Comparison of ENCODE assay signal across 29 mouse cellular contexts in the genomic region with DNA sequence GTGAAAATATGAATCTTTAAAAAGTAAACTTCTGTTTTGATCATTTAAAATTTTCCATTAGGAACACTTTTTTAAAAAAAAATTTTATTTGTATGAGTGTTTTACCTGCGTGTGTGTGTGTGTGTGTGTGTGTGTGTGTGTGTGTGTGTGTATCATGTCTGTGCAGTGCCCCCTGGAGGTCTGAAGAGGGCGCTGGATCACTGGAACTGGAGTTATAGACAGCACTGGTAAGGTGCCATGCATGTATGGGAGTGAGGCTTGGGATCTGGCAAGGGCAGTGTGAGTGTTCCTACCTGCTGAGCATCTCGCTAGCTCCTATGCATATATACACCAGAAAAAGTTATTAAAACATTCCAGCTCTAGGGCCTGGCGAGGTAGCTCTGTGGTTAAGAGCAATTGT. TPM values are rescaled to one million over a fixed set of nuclear protein-coding genes. Genes with fewer than 3 reads are reported as not detected.
DNase-seq lines count a peak whose midpoint lies in the region; ATAC-seq and TF ChIP-seq lines count a peak whose summit lies in the region.
"Had no signal": no experiment of that assay in that cellular context is flagged by ENCODE, and none has a peak within 500 bp of the region (broad histone marks: within the 10 kb centered on the region; RNA-seq: fewer than 3 reads in every experiment).

No protein-coding gene starts in this region.

- DNase-seq in cerebellum, adult 9-10 months, result peak; percentile 31
- DNase-seq in cerebellum, postnatal 4 days (ENCODE audit: low spot score in 2 of 2), result no peak
- DNase-seq in liver, embryonic 14.5 days (ENCODE audit: low read depth in 3 of 3, low spot score in 3 of 3), result no peak
- DNase-seq in liver, embryonic 11.5 days (ENCODE audit: low spot score), result no peak
- DNase-seq in induced T-regulatory cell, adult 2 months (ENCODE audit: low read depth), result peak; percentile 20
- no peak for DNase-seq in layer of hippocampus, adult 8-10 months (ENCODE audit: low spot score in 2 of 2)
- DNase-seq: adrenal gland, adult 2 months; adrenal gland, postnatal 36 days; cerebellum, adult 8-10 months; forebrain, postnatal 0 days; kidney, adult 2 months; kidney, postnatal 10 days; liver, embryonic 13.5 days; lung, embryonic 14.5 days; lung, postnatal 36 days; thymus, postnatal 14 days had no signal

- H3K9ac ChIP-seq in liver, embryonic 14.5 days (replicated peaks), result no peak overlapping the region
- no peak overlapping the region for H3K9ac ChIP-seq in liver, embryonic 11.5 days (ENCODE audit: low read depth, low read length)
- H3K9ac ChIP-seq: embryonic facial prominence, embryonic 13.5 days; forebrain, postnatal 0 days; intestine, embryonic 15.5 days; liver, embryonic 13.5 days; lung, embryonic 14.5 days; midbrain, embryonic 12.5 days; neural tube, embryonic 13.5 days had no signal

- no peaks in the 10 kb centered on the region for H3K27me3 ChIP-seq in liver, embryonic 14.5 days (ENCODE audit: control insufficient read depth, insufficient read depth, low read length)
- no peaks in the 10 kb centered on the region for H3K27me3 ChIP-seq in liver, embryonic 11.5 days (replicated peaks; ENCODE audit: control insufficient read depth, insufficient read depth, low read length)
- H3K27me3 ChIP-seq in E14TG2a.4 (ENCODE audit: insufficient read depth, low read length), result peaks cover 10% of the 10 kb centered on the region; the same call in 1 of the 2 replicates
- H3K27me3 ChIP-seq: CH12.LX; embryonic facial prominence, embryonic 13.5 days; intestine, embryonic 15.5 days; liver, embryonic 13.5 days; neural tube, embryonic 13.5 days had no signal

- no peak overlapping the region for H3K4me2 ChIP-seq in liver, embryonic 14.5 days (ENCODE audit: low read depth)
- no peak overlapping the region for H3K4me2 ChIP-seq in liver, embryonic 11.5 days
- H3K4me2 ChIP-seq: embryonic facial prominence, embryonic 13.5 days; intestine, embryonic 15.5 days; liver, embryonic 13.5 days; lung, embryonic 14.5 days; midbrain, embryonic 12.5 days; neural tube, embryonic 13.5 days had no signal

- no peaks in the 10 kb centered on the region for H3K36me3 ChIP-seq in liver, embryonic 14.5 days (replicated peaks; ENCODE audit: control insufficient read depth, insufficient read depth, low read depth)
- no peaks in the 10 kb centered on the region for H3K36me3 ChIP-seq in liver, embryonic 11.5 days (ENCODE audit: control insufficient read depth, insufficient read depth, low read length)
- peaks cover 5% of the 10 kb centered on the region; the same call in 1 of the 2 replicates for H3K36me3 ChIP-seq in E14TG2a.4 (ENCODE audit: insufficient read depth, low read length)
- H3K36me3 ChIP-seq: embryonic facial prominence, embryonic 13.5 days; midbrain, embryonic 12.5 days; neural tube, embryonic 13.5 days had no signal

- no peak for ATAC-seq in liver, embryonic 14.5 days (ENCODE audit: insufficient read depth)
- ATAC-seq in liver, embryonic 11.5 days (replicated peaks; ENCODE audit: low FRiP score), result no peak
- ATAC-seq: activated CD4-positive, CD25-positive, alpha-beta regulatory T cell, adult 4 months; forebrain, postnatal 0 days; hindbrain, embryonic 16.5 days; intestine, embryonic 15.5 days had no signal

- no peak for TF ChIP-seq EP300 in liver, embryonic 14.5 days (IDR thresholded peaks at IDR 0.05; ENCODE audit: low read depth)

- peaks cover 19 to 21% of the 10 kb centered on the region in 2 experiments for H3K4me1 ChIP-seq in liver, embryonic 14.5 days (replicated peaks; ENCODE audit: control insufficient read depth in 2 of 2, insufficient read depth in 2 of 2, low read length in 1 of 2)
- H3K4me1 ChIP-seq in liver, embryonic 11.5 days (replicated peaks; ENCODE audit: control insufficient read depth, insufficient read depth, low read length), result peaks cover 21% of the 10 kb centered on the region
- H3K4me1 ChIP-seq in E14TG2a.4 (replicated peaks; ENCODE audit: low read depth, low read length), result peaks cover 33% of the 10 kb centered on the region

- peak; percentile 35; the same call in 1 of the 2 replicates for TF ChIP-seq CTCF in liver, embryonic 14.5 days (IDR thresholded peaks at IDR 0.05; ENCODE audit: low read depth)
- peak; percentile 31 for TF ChIP-seq CTCF in E14TG2a.4 (conservative IDR thresholded peaks at IDR 0.05; ENCODE audit: low read length)

- no peak overlapping the region for H3K4me3 ChIP-seq in liver, embryonic 14.5 days (ENCODE audit: insufficient read depth in 1 of 2, low read depth in 2 of 2, low read length in 2 of 2)
- no peak overlapping the region for H3K4me3 ChIP-seq in liver, embryonic 11.5 days (ENCODE audit: low read depth, low read length)
- H3K4me3 ChIP-seq in E14TG2a.4 (replicated peaks; ENCODE audit: low read length), result no peak overlapping the region
- H3K4me3 ChIP-seq: embryonic facial prominence, embryonic 13.5 days; forebrain, embryonic 10.5 days; intestine, embryonic 15.5 days; liver, embryonic 13.5 days; midbrain, embryonic 12.5 days; neural tube, embryonic 13.5 days had no signal

- no peaks in the 10 kb centered on the region for H3K9me3 ChIP-seq in liver, embryonic 14.5 days (ENCODE audit: control insufficient read depth, low read length)
- no peaks in the 10 kb centered on the region for H3K9me3 ChIP-seq in liver, embryonic 11.5 days (ENCODE audit: control insufficient read depth, low read length)
- no peaks in the 10 kb centered on the region for H3K9me3 ChIP-seq in E14TG2a.4 (ENCODE audit: low read length)
- H3K9me3 ChIP-seq: embryonic facial prominence, embryonic 13.5 days; forebrain, embryonic 10.5 days; intestine, embryonic 15.5 days; liver, embryonic 13.5 days; midbrain, embryonic 12.5 days; neural tube, embryonic 13.5 days had no signal

- WGBS in liver, embryonic 14.5 days (ENCODE audit: insufficient replicate concordance), result 71% methylated on average over 4 of the region's 4 CpGs
- WGBS in liver, embryonic 11.5 days, result 79% methylated on average over 4 of the region's 4 CpGs

- no peak overlapping the region for H3K27ac ChIP-seq in liver, embryonic 14.5 days
- H3K27ac ChIP-seq in liver, embryonic 11.5 days (ENCODE audit: low read depth, low read length), result no peak overlapping the region
- H3K27ac ChIP-seq: embryonic facial prominence, embryonic 13.5 days; forebrain, embryonic 10.5 days; intestine, embryonic 15.5 days; liver, embryonic 13.5 days; midbrain, embryonic 12.5 days; neural tube, embryonic 13.5 days had no signal

RNA-seq across cellular contexts. Expression of gene Phf19, which starts 12.1 kb away (rescaled TPM):
- 2.9 and 3.5 TPM in 2 replicates for polyA plus RNA-seq in liver, embryonic 14.5 days (2012; rRNA removed)
- polyA plus RNA-seq in liver, embryonic 14.5 days (2014; fragmentation: Nextera tagmentation; extraction: Ambion mirVana), result 2.8 TPM in 2 replicates
- 4.5 and 5.2 TPM in 2 replicates for polyA plus RNA-seq in liver, embryonic 11.5 days (2014; fragmentation: Nextera tagmentation; extraction: Ambion mirVana)
- 1 to 10 TPM; 1.1 to 2.1 (median 1.7) TPM for total RNA-seq in layer of hippocampus, adult 8-10 months (2022)

RNA-seq across cellular contexts. Expression of gene Psmd5, which starts 27.0 kb away (rescaled TPM):
- 23.2 and 36.5 TPM in 2 replicates for polyA plus RNA-seq in liver, embryonic 14.5 days (2012; rRNA removed)
- polyA plus RNA-seq in liver, embryonic 14.5 days (2014; fragmentation: Nextera tagmentation; extraction: Ambion mirVana), result 84.1 and 96.0 TPM in 2 replicates
- 138 and 147 TPM in 2 replicates for polyA plus RNA-seq in liver, embryonic 11.5 days (2014; fragmentation: Nextera tagmentation; extraction: Ambion mirVana)
- 10 to 100 TPM; 40.0 to 53.1 (median 45.1) TPM for total RNA-seq in layer of hippocampus, adult 8-10 months (2022)

RNA-seq across cellular contexts. Expression of gene Cutal, which starts 27.5 kb away (rescaled TPM):
- polyA plus RNA-seq in liver, embryonic 14.5 days (2012; rRNA removed), result 2.6 and 4.0 TPM in 2 replicates
- polyA plus RNA-seq in liver, embryonic 14.5 days (2014; fragmentation: Nextera tagmentation; extraction: Ambion mirVana), result 4.0 and 4.4 TPM in 2 replicates
- 2.5 and 2.7 TPM in 2 replicates for polyA plus RNA-seq in liver, embryonic 11.5 days (2014; fragmentation: Nextera tagmentation; extraction: Ambion mirVana)
- total RNA-seq in layer of hippocampus, adult 8-10 months (2022), result under 1 TPM; 0.28 to 0.91 (median 0.43) TPM
- total RNA-seq: CH12.LX; common myeloid progenitor, adult 5-6 weeks; megakaryocyte, adult 5-6 weeks had no signal
- polyA plus RNA-seq: activated CD4-positive, CD25-positive, alpha-beta regulatory T cell, adult 4 months; hindbrain, embryonic 11.5 days; limb, embryonic 11.5 days had no signal

RNA-seq across cellular contexts. Expression of gene Traf1, which starts 59.8 kb away (rescaled TPM):
- 0.07 and 0.12 TPM in 2 replicates for polyA plus RNA-seq in liver, embryonic 14.5 days (2012; rRNA removed)
- 0.32 TPM in 1 of 2 replicates, not detected in the other for polyA plus RNA-seq in liver, embryonic 14.5 days (2014; fragmentation: Nextera tagmentation; extraction: Ambion mirVana)
- 0.38 TPM in 2 replicates for polyA plus RNA-seq in liver, embryonic 11.5 days (2014; fragmentation: Nextera tagmentation; extraction: Ambion mirVana)
- 1 to 10 TPM; 3.5 to 6.1 (median 4.5) TPM for total RNA-seq in layer of hippocampus, adult 8-10 months (2022)

Comparison
In these comparisons a context has a peak if more than half of its experiments do, and no peak if none do; other contexts are left out.
1. DNase-seq: peak in cerebellum, adult 9-10 months (single experiment) and induced T-regulatory cell, adult 2 months (single experiment); none in cerebellum, postnatal 4 days (0 of 2), liver, embryonic 14.5 days (0 of 3), liver, embryonic 11.5 days (single experiment) and layer of hippocampus, adult 8-10 months (0 of 2).